Mouse (Mus musculus) midbrain, postnatal 0 days (tissue): Measurements from ENCODE around the gene Fbxo28. TPM values are rescaled to one million over a fixed set of nuclear protein-coding genes. Genes with fewer than 3 reads are reported as not detected.

Experiments
- ATAC-seq: fragments of 200-750 bp; cut with Nextera tagmentation; 2 replicates; pipeline ENCODE4 v1.8.0; 2017; ENCODE audit warnings: moderate number of reproducible peaks, mild to moderate bottlenecking, moderate TSS enrichment, moderate library complexity; ENCODE audit not compliant: low FRiP score
- DNase-seq: peaks from one replicate; pipeline ENCODE4 v3.0.0-alpha.2; 2015; ENCODE audit warnings: low spot score
- H3K27ac ChIP-seq: fragments of 300-500 bp; sonication (generic); 2 replicates; pipeline ENCODE4 v1.5.1; 2014; ENCODE audit warnings: low read depth, mild to moderate bottlenecking, low read length, mixed read lengths
- H3K27me3 ChIP-seq: fragments of 300-500 bp; sonication (generic); 2 replicates; pipeline ENCODE4 v1.6.1; 2014; ENCODE audit warnings: low read length, control low read depth, mixed read lengths; ENCODE audit not compliant: insufficient read depth
- H3K36me3 ChIP-seq: fragments of 300-500 bp; sonication (generic); 2 replicates; pipeline ENCODE4 v1.6.1; 2014; ENCODE audit warnings: low read length, control low read depth, mixed read lengths; ENCODE audit not compliant: insufficient read depth
- H3K4me1 ChIP-seq: fragments of 300-500 bp; sonication (generic); 2 replicates; pipeline ENCODE4 v1.6.1; 2014; ENCODE audit warnings: mild to moderate bottlenecking, control low read depth, antibody characterized with exemption, low read length, mixed read lengths; ENCODE audit not compliant: insufficient read depth
- H3K4me2 ChIP-seq: fragments of 300-500 bp; sonication (generic); 2 replicates; pipeline ENCODE4 v1.6.1; 2014; ENCODE audit warnings: low read depth, mild to moderate bottlenecking, low read length, mixed read lengths; ENCODE audit not compliant: poor library complexity, severe bottlenecking
- H3K4me3 ChIP-seq: fragments of 300-500 bp; sonication (generic); 2 replicates; pipeline ENCODE4 v1.5.1; 2014; ENCODE audit warnings: low read depth, mild to moderate bottlenecking, low read length, moderate library complexity
- H3K9ac ChIP-seq: fragments of 300-500 bp; sonication (generic); replicated peaks from 2 replicates; pipeline ENCODE4 v1.6.1; 2014; ENCODE audit warnings: mild to moderate bottlenecking, low read length, moderate library complexity, mixed read lengths; ENCODE audit not compliant: poor library complexity, severe bottlenecking
- H3K9me3 ChIP-seq: fragments of 300-500 bp; sonication (generic); 2 replicates; pipeline ENCODE4 v1.6.1; 2016; ENCODE audit warnings: low read length, control low read depth
- CTCF ChIP-seq: IDR thresholded peaks from 2 replicates; pipeline ENCODE4 v1.5.1; 2016; ENCODE audit warnings: antibody characterized with exemption, mild to moderate bottlenecking
- WGBS: fragments of 180-500 bp; shearing (Covaris S2); extraction: QIAGEN DNeasy Blood & Tissue Kit; methylation state at CpG from one replicate; pipeline ENCODE4 v1.1.7; 2014; 5-methylcytosine and 5-hydroxymethylcytosine counted together
- polyA plus RNA-seq: library from polyadenylated mRNA; unstranded; fragments of >200 nt; fragmentation: Nextera tagmentation; extraction: Ambion mirVana; gene quantifications from 2 replicates; pipeline ENCODE4 v1.2.1, GENCODE M21; 2015
- total RNA-seq: library from RNA; depleted of rRNA; stranded (reverse); fragments of >200 nt; gene quantifications from 2 replicates; pipeline ENCODE4 v1.2.3, GENCODE M21; 2014

Fbxo28 gene
- total and polyA plus RNA-seq, 2 experiments from 2014 or later = 14.5 to 32.2 TPM

- DNase-seq (no peak), ATAC-seq (no peak)
- Histone ChIP-seq H3K9me3 (0 out of 2 replicates have a peak, but pooled peaks cover 3% of the 10 kb centered on the region), H3K36me3 (no peaks in the 10 kb centered on the region), H3K27me3 (no peaks in the 10 kb centered on the region), H3K4me1 (no peaks in the 10 kb centered on the region), H3K4me2 (no peak overlapping the region), H3K9ac (no peak overlapping the region), H3K4me3 (no peak overlapping the region), H3K27ac (no peak overlapping the region)
- WGBS = 81% methylated on average over 11 of the region's 11 CpGs
- TF ChIP-seq CTCF = no peak
Measured at GRCm38 (mm10) chr1:182354504-182355147, 13.2 kb upstream of the Fbxo28 start.

GRCm38 (mm10) chr1:182349557-182349956 lies 8.1 kb upstream of the Fbxo28 start:
- ATAC-seq (no peak), DNase-seq (no peak)
- Histone ChIP-seq H3K27ac (no peak overlapping the region), H3K4me2 (no peak overlapping the region), H3K4me1 (no peaks in the 10 kb centered on the region), H3K4me3 (no peak overlapping the region), H3K9ac (no peak overlapping the region), H3K36me3 (no peaks in the 10 kb centered on the region), H3K9me3 (peaks cover 8% of the 10 kb centered on the region), H3K27me3 (no peaks in the 10 kb centered on the region)
- no peak for TF ChIP-seq CTCF
- 89% methylated on average over 6 of the region's 6 CpGs for WGBS

GRCm38 (mm10) chr1:182346491-182346890 lies 5.1 kb upstream of the Fbxo28 start:
- WGBS = 80% methylated on average over 5 of the region's 5 CpGs
- no peak for DNase-seq
- Histone ChIP-seq H3K27me3 (no peaks in the 10 kb centered on the region), H3K4me1 (no peaks in the 10 kb centered on the region), H3K4me3 (no peak overlapping the region), H3K9ac (no peak overlapping the region), H3K36me3 (no peaks in the 10 kb centered on the region), H3K9me3 (peaks cover 8% of the 10 kb centered on the region), H3K4me2 (no peak overlapping the region), H3K27ac (no peak overlapping the region)
- ATAC-seq = no peak
- no peak for TF ChIP-seq CTCF

- 66% methylated on average over 2 of the region's 2 CpGs for WGBS
- Histone ChIP-seq H3K9ac (no peak overlapping the region), H3K9me3 (peaks cover 8% of the 10 kb centered on the region)
Measured at GRCm38 (mm10) chr1:182345857-182346256, 4.4 kb upstream of the Fbxo28 start.

GRCm38 (mm10) chr1:182341993-182342392 lies 564 bp upstream of the Fbxo28 start:
- DNase-seq (no peak), ATAC-seq (no peak)
- peaks cover 7% of the 10 kb centered on the region for H3K4me1 ChIP-seq
- no peaks in the 10 kb centered on the region for H3K27me3 ChIP-seq
- H3K4me3 ChIP-seq = peak overlapping the region; percentile 98
- H3K27ac ChIP-seq = peak overlapping the region; percentile 96
- H3K36me3 ChIP-seq = no peaks in the 10 kb centered on the region
- no peaks in the 10 kb centered on the region for H3K9me3 ChIP-seq
- no peak for TF ChIP-seq CTCF
- H3K4me2 ChIP-seq = peak overlapping the region; percentile 84
- peak overlapping the region; percentile 98; the same call in 1 of the 2 replicates for H3K9ac ChIP-seq
- WGBS = 38% methylated on average over 6 of the region's 6 CpGs

More at GRCm38 (mm10) chr1:182345857-182346256, 4.4 kb upstream of the Fbxo28 start:
- Histone ChIP-seq H3K36me3 (no peaks in the 10 kb centered on the region), H3K4me1 (no peaks in the 10 kb centered on the region), H3K27me3 (no peaks in the 10 kb centered on the region), H3K4me3 (no peak overlapping the region), H3K27ac (no peak overlapping the region), H3K4me2 (no peak overlapping the region)
- TF ChIP-seq CTCF = no peak
- ATAC-seq = no peak
- DNase-seq = no peak

GRCm38 (mm10) chr1:182340281-182340680 lies 1.1 kb downstream of the Fbxo28 start:
- Histone ChIP-seq H3K27me3 (no peaks in the 10 kb centered on the region), H3K9ac (peak overlapping the region; percentile 98), H3K4me3 (peak overlapping the region; percentile 98), H3K4me1 (peaks cover 7% of the 10 kb centered on the region), H3K27ac (no peak overlapping the region), H3K9me3 (no peaks in the 10 kb centered on the region), H3K36me3 (no peaks in the 10 kb centered on the region), H3K4me2 (peak overlapping the region; percentile 84)
- TF ChIP-seq CTCF = no peak
- ATAC-seq (no peak), DNase-seq (no peak)
- WGBS = 29% methylated on average over 7 of the region's 7 CpGs
